8 mouse cellular contexts compared by ENCODE assay signal in genomic region chr11:83963991-83964921, GRCm38 (mm10). TPM values are rescaled to one million over a fixed set of nuclear protein-coding genes. Genes with fewer than 3 reads are reported as not detected.
A peak's percentile ranks its signal among the peaks of the same experiment; 100 is the strongest.
DNase-seq lines count a peak whose midpoint lies in the region; ATAC-seq lines count a peak whose summit lies in the region.

Gene Synrg, plus strand, starts transcription at chr11:83964428.

- peak; percentile 94 for ATAC-seq in inflammation-experienced regulatory T-cells, adult 6 months
- peak; percentile 85 for ATAC-seq in megakaryocyte-erythroid progenitor cell, adult 5-6 weeks (replicated peaks; ENCODE audit: low FRiP score, low TSS enrichment, poor library complexity, severe bottlenecking)

- peak; percentile 79 for DNase-seq in adipocyte (ENCODE audit: low spot score)
- DNase-seq in embryo, embryonic 10 days (ENCODE audit: low spot score) = peak; percentile 92
- DNase-seq in gastrocnemius, postnatal 14 days = peak; percentile 93
- peak; percentile 82 to 95 for DNase-seq in left cerebral cortex, postnatal 10 days (ENCODE audit: extremely low spot score in 1 of 2, low spot score in 2 of 2)
- DNase-seq in right cerebral cortex, postnatal 25 days = peak; percentile 91
- peak; percentile 86 to 89 for DNase-seq in urinary bladder, postnatal 4 days (ENCODE audit: low spot score in 2 of 2)

- intact Hi-C loops in gastrocnemius, postnatal 14 days (cut with DNase I; ENCODE audit: low total_unique reads) = no loop called here
- intact Hi-C loops in left cerebral cortex, postnatal 10 days (cut with DNase I) = no loop called here

RNA-seq across cellular contexts. Expression of gene Synrg, which starts in this region (rescaled TPM):
- total RNA-seq in gastrocnemius, postnatal 14 days (2021) = 10 to 100 TPM; 31.2 to 31.6 TPM
- polyA plus RNA-seq in inflammation-experienced regulatory T-cells, adult 6 months (2017; shearing (Covaris generic)) = 10 to 100 TPM in 2 of 3 experiments, 1 to 10 TPM in 1; 6.3 to 11.0 (median 10.4) TPM
- total RNA-seq in left cerebral cortex, postnatal 10 days (2021) = 10 to 100 TPM; 46.6 to 50.9 TPM
- total RNA-seq in megakaryocyte-erythroid progenitor cell, adult 5-6 weeks (2014; fragmentation: Nextera tagmentation) = 28.7 and 33.4 TPM in 2 replicates
- total RNA-seq in megakaryocyte-erythroid progenitor cell, adult 5-6 weeks (2017) = 14.7 and 21.0 TPM in 2 replicates

Comparison
In these comparisons a context has a peak if more than half of its experiments do, and no peak if none do; other contexts are left out.
1. Peak in every context shown above with its lines: DNase-seq and ATAC-seq.